Comparison of ENCODE assay signal across 8 mouse cellular contexts in genomic region chr1:74771845-74771930, GRCm38 (mm10). TPM values are rescaled to one million over a fixed set of nuclear protein-coding genes. Genes with fewer than 3 reads are reported as not detected.
DNase-seq lines count a peak whose midpoint lies in the region; ATAC-seq and TF ChIP-seq lines count a peak whose summit lies in the region.

Gene Wnt6, plus strand, starts transcription at chr1:74771892.

- H3K36me3 ChIP-seq in spleen, adult 2 months (ENCODE audit: control insufficient read depth, insufficient read depth, low read length) = no peaks in the 10 kb centered on the region
- no peaks in the 10 kb centered on the region for H3K36me3 ChIP-seq in liver, embryonic 13.5 days

- no peak within 1 kb of the TSS for H3K9ac ChIP-seq in liver, embryonic 13.5 days

- no peak for TF ChIP-seq CTCF in gastrocnemius, adult 2 months (IDR thresholded peaks at IDR 0.05)
- no peak for TF ChIP-seq CTCF in spleen, adult 2 months (IDR thresholded peaks at IDR 0.05; ENCODE audit: extremely low read depth, insufficient read depth, insufficient read length, insufficient replicate concordance)

- no peaks in the 10 kb centered on the region; the same call in none of the 2 replicates for H3K4me1 ChIP-seq in spleen, adult 2 months (ENCODE audit: control insufficient read depth, insufficient read depth, insufficient read length)
- 0 out of 2 replicates have a peak, but pooled peaks cover 2% of the 10 kb centered on the region for H3K4me1 ChIP-seq in liver, embryonic 13.5 days (replicated peaks)

- no peak for DNase-seq in gastrocnemius, adult 2 months
- DNase-seq in gastrocnemius, postnatal 36 days = no peak
- no peak for DNase-seq in spleen, adult 2 months (ENCODE audit: low read depth in 1 of 2, low spot score in 2 of 2)
- no peak for DNase-seq in spleen, adult 12 weeks (ENCODE audit: low spot score)
- DNase-seq in liver, embryonic 13.5 days = no peak
- no peak for DNase-seq in MN1 (ENCODE audit: low spot score)
- no peak for DNase-seq in cerebellum, adult 8-10 months
- no peak for DNase-seq in left cerebral cortex, adult 11 months (ENCODE audit: low spot score)

- no peaks in the 10 kb centered on the region for H3K9me3 ChIP-seq in liver, embryonic 13.5 days (replicated peaks)

- peaks cover 17% of the 10 kb centered on the region for H3K27me3 ChIP-seq in spleen, adult 2 months (ENCODE audit: control insufficient read depth, insufficient read depth, low read length)
- peaks cover 98% of the 10 kb centered on the region for H3K27me3 ChIP-seq in liver, embryonic 13.5 days

- H3K4me2 ChIP-seq in liver, embryonic 13.5 days = peak within 1 kb of the TSS; percentile 50

- peak within 1 kb of the TSS; percentile 40; the same call in 1 of the 2 replicates for H3K27ac ChIP-seq in gastrocnemius, adult 2 months
- no peak within 1 kb of the TSS for H3K27ac ChIP-seq in spleen, adult 2 months (ENCODE audit: insufficient read depth, low read length)
- H3K27ac ChIP-seq in liver, embryonic 13.5 days = no peak within 1 kb of the TSS

- intact Hi-C loops in gastrocnemius, adult 2 months (cut with DNase I) = no loop called here
- intact Hi-C loops in gastrocnemius, postnatal 36 days (cut with DNase I) = no loop called here

- TF ChIP-seq POLR2A in spleen, adult 2 months (IDR thresholded peaks at IDR 0.05; ENCODE audit: low read depth, low read length) = no peak

- peak within 1 kb of the TSS; percentile 75 for H3K4me3 ChIP-seq in gastrocnemius, adult 2 months
- H3K4me3 ChIP-seq in spleen, adult 2 months (ENCODE audit: extremely low read depth, insufficient read depth, insufficient read length) = peak within 1 kb of the TSS; percentile 31; the same call in 1 of the 2 replicates
- H3K4me3 ChIP-seq in liver, embryonic 13.5 days (replicated peaks) = peak within 1 kb of the TSS; percentile 36

- no peak for ATAC-seq in liver, embryonic 13.5 days (ENCODE audit: low read depth)

- WGBS in spleen, adult 2 months = 6% methylated on average over 3 of the region's 8 CpGs
- 0% methylated on average over 2 of the region's 8 CpGs for WGBS in liver, embryonic 13.5 days (ENCODE audit: insufficient replicate concordance)

RNA-seq across cellular contexts. Expression of gene Wnt6, which starts in this region (rescaled TPM):
- under 1 TPM; 0.39 to 0.77 TPM for total RNA-seq in gastrocnemius, adult 2 months (2021)
- under 1 TPM; 0.20 to 0.32 TPM for total RNA-seq in gastrocnemius, postnatal 36 days (2021)
- polyA plus RNA-seq in spleen, adult 2 months (2012; rRNA removed) = 1.9 and 2.0 TPM in 2 replicates
- 0.15 and 0.41 TPM in 2 replicates for polyA plus RNA-seq in liver, embryonic 13.5 days (2015; fragmentation: Nextera tagmentation; extraction: Ambion mirVana)
